Mouse (Mus musculus): ENCODE measurements around the gene Dhrs2. TPM values are rescaled to one million over a fixed set of nuclear protein-coding genes. Genes with fewer than 3 reads are reported as not detected.

Gene Dhrs2
- not detected in 2 replicates for polyA plus RNA-seq (2015; fragmentation: Nextera tagmentation; extraction: Ambion mirVana)

- no peak within 1 kb of the TSS for H3K4me3 ChIP-seq (ENCODE audit: low read length)
- ATAC-seq (replicated peaks; ENCODE audit: extremely low read depth, insufficient read depth, low FRiP score), result no peak
- no peak within 1 kb of the TSS for H3K27ac ChIP-seq (ENCODE audit: low read length)
- H3K4me2 ChIP-seq (ENCODE audit: low read depth, low read length), result no peak within 1 kb of the TSS
- H3K9me3 ChIP-seq (replicated peaks; ENCODE audit: control insufficient read depth, low read length), result no peaks in the 10 kb centered on the region
- 73% methylated on average over 9 of the region's 9 CpGs for WGBS
- no peaks in the 10 kb centered on the region for H3K4me1 ChIP-seq (ENCODE audit: control insufficient read depth, insufficient read depth, low read length)
- no peaks in the 10 kb centered on the region for H3K27me3 ChIP-seq (ENCODE audit: control insufficient read depth, insufficient read depth, low read length)
- H3K9ac ChIP-seq (ENCODE audit: low read length), result no peak within 1 kb of the TSS
- no peaks in the 10 kb centered on the region for H3K36me3 ChIP-seq (ENCODE audit: control insufficient read depth, insufficient read depth)
These were observed at the start of gene Dhrs2 for GRCm38 (mm10) chr14:55221707-55222106. Gene Dhrs2 (plus strand): TSS chr14:55222007.

- WGBS, result 51% methylated on average over 6 of the region's 6 CpGs
- Histone ChIP-seq H3K27ac (ENCODE audit: low read length) (no peak overlapping the region), H3K4me2 (ENCODE audit: low read depth, low read length) (no peak overlapping the region), H3K4me3 (ENCODE audit: low read length) (no peak overlapping the region), H3K27me3 (ENCODE audit: control insufficient read depth, insufficient read depth, low read length) (no peaks in the 10 kb centered on the region), H3K4me1 (ENCODE audit: control insufficient read depth, insufficient read depth, low read length) (no peaks in the 10 kb centered on the region), H3K9me3 (replicated peaks; ENCODE audit: control insufficient read depth, low read length) (no peaks in the 10 kb centered on the region), H3K9ac (ENCODE audit: low read length) (no peak overlapping the region), H3K36me3 (ENCODE audit: control insufficient read depth, insufficient read depth) (no peaks in the 10 kb centered on the region)
- ATAC-seq (replicated peaks; ENCODE audit: extremely low read depth, insufficient read depth, low FRiP score), result no peak
These were observed 47.6 kb upstream of the Dhrs2 start for GRCm38 (mm10) chr14:55174164-55174563.

GRCm38 (mm10) chr14:55177274-55177673, 44.5 kb upstream of the Dhrs2 start:
- no peaks in the 10 kb centered on the region for H3K36me3 ChIP-seq (ENCODE audit: control insufficient read depth, insufficient read depth)
- 0 out of 2 replicates have a peak, but pooled peaks have one; percentile 37 for ATAC-seq (replicated peaks; ENCODE audit: extremely low read depth, insufficient read depth, low FRiP score)
- 37% methylated on average over 5 of the region's 5 CpGs for WGBS
- H3K4me3 ChIP-seq (ENCODE audit: low read length), result no peak overlapping the region
- no peaks in the 10 kb centered on the region for H3K27me3 ChIP-seq (ENCODE audit: control insufficient read depth, insufficient read depth, low read length)
- no peaks in the 10 kb centered on the region for H3K9me3 ChIP-seq (replicated peaks; ENCODE audit: control insufficient read depth, low read length)
- no peak overlapping the region for H3K9ac ChIP-seq (ENCODE audit: low read length)
- no peak overlapping the region for H3K27ac ChIP-seq (ENCODE audit: low read length)
- H3K4me1 ChIP-seq (ENCODE audit: control insufficient read depth, insufficient read depth, low read length), result peaks cover 6% of the 10 kb centered on the region
- H3K4me2 ChIP-seq (ENCODE audit: low read depth, low read length), result no peak overlapping the region

GRCm38 (mm10) chr14:55180951-55181350, 40.9 kb upstream of the Dhrs2 start:
- Histone ChIP-seq H3K36me3 (ENCODE audit: control insufficient read depth, insufficient read depth) (no peaks in the 10 kb centered on the region), H3K4me3 (ENCODE audit: low read length) (no peak overlapping the region), H3K9ac (ENCODE audit: low read length) (no peak overlapping the region), H3K4me1 (ENCODE audit: control insufficient read depth, insufficient read depth, low read length) (peaks cover 6% of the 10 kb centered on the region), H3K4me2 (ENCODE audit: low read depth, low read length) (no peak overlapping the region), H3K9me3 (replicated peaks; ENCODE audit: control insufficient read depth, low read length) (no peaks in the 10 kb centered on the region), H3K27ac (ENCODE audit: low read length) (no peak overlapping the region), H3K27me3 (ENCODE audit: control insufficient read depth, insufficient read depth, low read length) (no peaks in the 10 kb centered on the region)
- 29% methylated on average over 3 of the region's 3 CpGs for WGBS
- ATAC-seq (replicated peaks; ENCODE audit: extremely low read depth, insufficient read depth, low FRiP score), result peak; percentile 75

- Histone ChIP-seq H3K27me3 (ENCODE audit: control insufficient read depth, insufficient read depth, low read length) (no peaks in the 10 kb centered on the region), H3K9me3 (replicated peaks; ENCODE audit: control insufficient read depth, low read length) (0 out of 2 replicates have a peak, but pooled peaks cover 4% of the 10 kb centered on the region), H3K9ac (ENCODE audit: low read length) (no peak overlapping the region), H3K4me2 (ENCODE audit: low read depth, low read length) (no peak overlapping the region), H3K4me1 (ENCODE audit: control insufficient read depth, insufficient read depth, low read length) (peaks cover 6% of the 10 kb centered on the region), H3K4me3 (ENCODE audit: low read length) (no peak overlapping the region), H3K36me3 (ENCODE audit: control insufficient read depth, insufficient read depth) (no peaks in the 10 kb centered on the region), H3K27ac (ENCODE audit: low read length) (no peak overlapping the region)
- 94% methylated on average over 3 of the region's 3 CpGs for WGBS
- ATAC-seq (replicated peaks; ENCODE audit: extremely low read depth, insufficient read depth, low FRiP score), result no peak
These were observed 38.6 kb upstream of the Dhrs2 start for GRCm38 (mm10) chr14:55183231-55183630.

GRCm38 (mm10) chr14:55184640-55185145, 37.1 kb upstream of the Dhrs2 start:
- Histone ChIP-seq H3K4me1 (ENCODE audit: control insufficient read depth, insufficient read depth, low read length) (peaks cover 6% of the 10 kb centered on the region), H3K27me3 (ENCODE audit: control insufficient read depth, insufficient read depth, low read length) (no peaks in the 10 kb centered on the region; the same call in 1 of the 2 replicates), H3K9me3 (replicated peaks; ENCODE audit: control insufficient read depth, low read length) (0 out of 2 replicates have a peak, but pooled peaks cover 4% of the 10 kb centered on the region), H3K27ac (ENCODE audit: low read length) (no peak overlapping the region), H3K36me3 (ENCODE audit: control insufficient read depth, insufficient read depth) (no peaks in the 10 kb centered on the region), H3K4me2 (ENCODE audit: low read depth, low read length) (no peak overlapping the region), H3K4me3 (ENCODE audit: low read length) (no peak overlapping the region), H3K9ac (ENCODE audit: low read length) (no peak overlapping the region)
- WGBS, result 86% methylated on average over 3 of the region's 3 CpGs
- no peak for ATAC-seq (replicated peaks; ENCODE audit: extremely low read depth, insufficient read depth, low FRiP score)

- ATAC-seq (replicated peaks; ENCODE audit: extremely low read depth, insufficient read depth, low FRiP score), result no peak
- Histone ChIP-seq H3K4me2 (ENCODE audit: low read depth, low read length) (no peak overlapping the region), H3K4me1 (ENCODE audit: control insufficient read depth, insufficient read depth, low read length) (no peaks in the 10 kb centered on the region), H3K27ac (ENCODE audit: low read length) (no peak overlapping the region), H3K4me3 (ENCODE audit: low read length) (no peak overlapping the region), H3K36me3 (ENCODE audit: control insufficient read depth, insufficient read depth) (no peaks in the 10 kb centered on the region), H3K9ac (ENCODE audit: low read length) (no peak overlapping the region), H3K27me3 (ENCODE audit: control insufficient read depth, insufficient read depth, low read length) (no peaks in the 10 kb centered on the region; the same call in 1 of the 2 replicates), H3K9me3 (replicated peaks; ENCODE audit: control insufficient read depth, low read length) (0 out of 2 replicates have a peak, but pooled peaks cover 4% of the 10 kb centered on the region)
- 39% methylated on average over 4 of the region's 4 CpGs for WGBS
These were observed 33.3 kb upstream of the Dhrs2 start for GRCm38 (mm10) chr14:55188491-55188890.

GRCm38 (mm10) chr14:55189351-55189769, 32.4 kb upstream of the Dhrs2 start:
- H3K4me3 ChIP-seq (ENCODE audit: low read length), result no peak overlapping the region
- H3K4me2 ChIP-seq (ENCODE audit: low read depth, low read length), result no peak overlapping the region
- WGBS, result 48% methylated on average over 9 of the region's 9 CpGs
- ATAC-seq (replicated peaks; ENCODE audit: extremely low read depth, insufficient read depth, low FRiP score), result no peak
- H3K4me1 ChIP-seq (ENCODE audit: control insufficient read depth, insufficient read depth, low read length), result no peaks in the 10 kb centered on the region
- no peak overlapping the region for H3K27ac ChIP-seq (ENCODE audit: low read length)
- no peaks in the 10 kb centered on the region for H3K36me3 ChIP-seq (ENCODE audit: control insufficient read depth, insufficient read depth)
- H3K9me3 ChIP-seq (replicated peaks; ENCODE audit: control insufficient read depth, low read length), result 0 out of 2 replicates have a peak, but pooled peaks cover 4% of the 10 kb centered on the region
- H3K27me3 ChIP-seq (ENCODE audit: control insufficient read depth, insufficient read depth, low read length), result no peaks in the 10 kb centered on the region; the same call in 1 of the 2 replicates
- no peak overlapping the region for H3K9ac ChIP-seq (ENCODE audit: low read length)

- H3K27me3 ChIP-seq (ENCODE audit: control insufficient read depth, insufficient read depth, low read length), result peaks cover 4% of the 10 kb centered on the region
- no peaks in the 10 kb centered on the region for H3K9me3 ChIP-seq (replicated peaks; ENCODE audit: control insufficient read depth, low read length)
- peaks cover 3% of the 10 kb centered on the region for H3K4me1 ChIP-seq (ENCODE audit: control insufficient read depth, insufficient read depth, low read length)
- no peak overlapping the region for H3K27ac ChIP-seq (ENCODE audit: low read length)
- no peak overlapping the region for H3K4me3 ChIP-seq (ENCODE audit: low read length)
- WGBS, result 85% methylated on average over 8 of the region's 8 CpGs
- ATAC-seq (replicated peaks; ENCODE audit: extremely low read depth, insufficient read depth, low FRiP score), result no peak
- H3K9ac ChIP-seq (ENCODE audit: low read length), result no peak overlapping the region
- H3K36me3 ChIP-seq (ENCODE audit: control insufficient read depth, insufficient read depth), result no peaks in the 10 kb centered on the region
- peak overlapping the region; percentile 8; the same call in 1 of the 2 replicates for H3K4me2 ChIP-seq (ENCODE audit: low read depth, low read length)
These were observed 28.5 kb upstream of the Dhrs2 start for GRCm38 (mm10) chr14:55193354-55193753.

All from heart, embryonic 16.5 days (tissue).